Mouse (Mus musculus) CH12.LX (cell line): ENCODE measurements at regions not wholly inside any gene's neighbourhood (a gene's known extent, or its start where the extent isn't known, plus 50 kb on each side); places are given as distances from the start of the nearest gene placed in this dataset.
A peak's percentile ranks its signal among the peaks of the same experiment; 100 is the strongest.

Experiments
- DNase-seq: peaks from one replicate; pipeline ENCODE4 v3.0.0-alpha.2; 2013; ENCODE audit errors: extremely low read depth
- H3K27ac ChIP-seq: 2 replicates; pipeline ENCODE4 v1.5.1; 2012; ENCODE audit warnings: low read depth, mild to moderate bottlenecking, control low read depth, moderate library complexity; ENCODE audit not compliant: insufficient read depth
- H3K27me3 ChIP-seq: replicated peaks from 2 replicates; pipeline ENCODE3; 2012; ENCODE audit warnings: inconsistent platforms
- H3K36me3 ChIP-seq, 2 experiments: replicated peaks in 1 of 2; 2 replicates each; pipeline versions ENCODE3 to v1.6.1; 2012; ENCODE audit warnings: inconsistent platforms in 1 of 2, low read length in 1 of 2, mild to moderate bottlenecking in 1 of 2, mixed read lengths in 1 of 2, moderate library complexity in 1 of 2; ENCODE audit not compliant: control insufficient read depth in 1 of 2, insufficient read depth in 1 of 2
- H3K4me1 ChIP-seq, 2 experiments: 2 replicates each; pipeline ENCODE4 v1.6.1; 2012; ENCODE audit warnings: inconsistent platforms in 1 of 2, moderate library complexity in 1 of 2; ENCODE audit not compliant: insufficient read depth in 2 of 2, control insufficient read depth in 1 of 2
- H3K4me2 ChIP-seq: 2 replicates; pipeline ENCODE4 v1.6.1; 2012; ENCODE audit warnings: low read depth, mild to moderate bottlenecking, control low read depth; ENCODE audit not compliant: poor library complexity, insufficient read depth, severe bottlenecking
- H3K4me3 ChIP-seq, 3 experiments: fragments of 150-350 bp in 1 of 3; sonication (generic) in 1 of 3; replicated peaks in 1 of 3; 2 replicates each; pipeline versions ENCODE3 to v1.5.1; 2011 to 2012; ENCODE audit warnings: low read depth in 2 of 3, low read length in 2 of 3, mild to moderate bottlenecking in 2 of 3, moderate library complexity in 2 of 3, control low read depth in 1 of 3, improper control_type of control experiment in 1 of 3, inconsistent platforms in 1 of 3, mixed read lengths in 1 of 3; ENCODE audit not compliant: poor library complexity in 1 of 3
- H3K79me2 ChIP-seq: replicated peaks from 2 replicates; pipeline ENCODE4 v1.6.1; 2012; ENCODE audit warnings: mild to moderate bottlenecking, moderate library complexity; ENCODE audit not compliant: control insufficient read depth, poor library complexity, insufficient read depth, severe bottlenecking; ENCODE audit errors: extremely low read depth
- H3K9ac ChIP-seq: 2 replicates; pipeline ENCODE4 v1.6.1; 2012; ENCODE audit warnings: low read depth, mild to moderate bottlenecking, control low read depth, moderate library complexity; ENCODE audit not compliant: insufficient read depth
- H3K9me3 ChIP-seq: replicated peaks from 2 replicates; pipeline ENCODE3; 2012; ENCODE audit warnings: low read length, inconsistent platforms, mixed read lengths
- BHLHE40 ChIP-seq: IDR thresholded peaks from 2 replicates; pipeline ENCODE4 v1.6.1; 2011; ENCODE audit warnings: mild to moderate bottlenecking, low read depth, low read length, improper control_type of control experiment
- CHD1 ChIP-seq: IDR thresholded peaks from 2 replicates; pipeline ENCODE4 v1.6.1; 2012; ENCODE audit warnings: low read depth, low read length, improper control_type of control experiment, inconsistent platforms
- CHD2 ChIP-seq: IDR thresholded peaks from 2 replicates; pipeline ENCODE4 v1.6.1; 2011; ENCODE audit warnings: low read length, improper control_type of control experiment
- CTCF ChIP-seq, 2 experiments: IDR thresholded peaks in 1 of 2; conservative IDR thresholded peaks in 1 of 2; 2 replicates each; pipeline ENCODE4 v1.5.1; 2011 to 2012; ENCODE audit warnings: low read depth in 2 of 2, low read length in 2 of 2, improper control_type of control experiment in 1 of 2, inconsistent platforms in 1 of 2, mild to moderate bottlenecking in 1 of 2, moderate library complexity in 1 of 2
- E2F4 ChIP-seq: IDR thresholded peaks from 2 replicates; pipeline ENCODE4 v1.6.1; 2011; ENCODE audit warnings: low read depth, low read length, improper control_type of control experiment; ENCODE audit not compliant: insufficient replicate concordance
- ELF1 ChIP-seq: IDR thresholded peaks from 2 replicates; pipeline ENCODE4 v1.6.1; 2014; ENCODE audit warnings: low read depth, mild to moderate bottlenecking, inconsistent platforms, low read length, improper control_type of control experiment
- EP300 ChIP-seq: IDR thresholded peaks from 2 replicates; pipeline ENCODE4 v1.6.1; 2011; ENCODE audit warnings: low read length, improper control_type of control experiment
- ETS1 ChIP-seq: conservative IDR thresholded peaks from 2 replicates; pipeline ENCODE4 v1.6.1; 2012; ENCODE audit warnings: low read depth, mild to moderate bottlenecking, inconsistent platforms, low read length, improper control_type of control experiment, moderate library complexity
- GABPA ChIP-seq: IDR thresholded peaks from 2 replicates; pipeline ENCODE4 v1.6.1; 2012; ENCODE audit warnings: low read depth, low read length, improper control_type of control experiment, inconsistent platforms; ENCODE audit not compliant: insufficient replicate concordance
- HCFC1 ChIP-seq: IDR thresholded peaks from 2 replicates; pipeline ENCODE4 v1.6.1; 2012; ENCODE audit warnings: low read depth, mild to moderate bottlenecking, inconsistent platforms, low read length, improper control_type of control experiment
- IRF4 ChIP-seq: IDR thresholded peaks from 2 replicates; pipeline ENCODE4 v1.6.1; 2014; ENCODE audit warnings: low read depth, mild to moderate bottlenecking, inconsistent platforms, low read length, improper control_type of control experiment
- JUN ChIP-seq: IDR thresholded peaks from 2 replicates; pipeline ENCODE4 v1.6.1; 2011; ENCODE audit warnings: low read depth, mild to moderate bottlenecking, low read length, improper control_type of control experiment, moderate library complexity; ENCODE audit not compliant: insufficient read depth
- JUND ChIP-seq: conservative IDR thresholded peaks from 2 replicates; pipeline ENCODE4 v1.6.1; 2011; ENCODE audit warnings: low read depth, low read length, improper control_type of control experiment
- KAT2A ChIP-seq: IDR thresholded peaks from 2 replicates; pipeline ENCODE4 v1.6.1; 2012; ENCODE audit warnings: low read length, improper control_type of control experiment, inconsistent platforms; ENCODE audit not compliant: insufficient replicate concordance
- MAFK ChIP-seq: IDR thresholded peaks from 2 replicates; pipeline ENCODE4 v1.6.1; 2011; ENCODE audit warnings: low read length, improper control_type of control experiment; ENCODE audit not compliant: insufficient replicate concordance
- MAX ChIP-seq: IDR thresholded peaks from 2 replicates; pipeline ENCODE4 v1.6.1; 2011; ENCODE audit warnings: low read length, improper control_type of control experiment
- MAZ ChIP-seq: IDR thresholded peaks from 2 replicates; pipeline ENCODE4 v1.6.1; 2012; ENCODE audit warnings: low read depth, mild to moderate bottlenecking, inconsistent platforms, low read length, improper control_type of control experiment, moderate library complexity
- MEF2A ChIP-seq: IDR thresholded peaks from 2 replicates; pipeline ENCODE4 v1.6.1; 2014; ENCODE audit warnings: low read depth, mild to moderate bottlenecking, inconsistent platforms, low read length, improper control_type of control experiment, borderline replicate concordance
- MXI1 ChIP-seq: IDR thresholded peaks from 2 replicates; pipeline ENCODE4 v1.6.1; 2011; ENCODE audit warnings: mild to moderate bottlenecking, low read depth, low read length, improper control_type of control experiment
- MYC ChIP-seq: IDR thresholded peaks from 2 replicates; pipeline ENCODE4 v1.6.1; 2011; ENCODE audit warnings: low read depth, mild to moderate bottlenecking, improper control_type of control experiment, low read length
- NELFE ChIP-seq: IDR thresholded peaks from 2 replicates; pipeline ENCODE4 v1.6.1; 2011; ENCODE audit warnings: low read depth, low read length, improper control_type of control experiment
- NRF1 ChIP-seq: IDR thresholded peaks from 2 replicates; pipeline ENCODE4 v1.6.1; 2014; ENCODE audit warnings: low read depth, mild to moderate bottlenecking, inconsistent platforms, low read length, improper control_type of control experiment, moderate library complexity
- PAX5 ChIP-seq: IDR thresholded peaks from 2 replicates; pipeline ENCODE4 v1.6.1; 2012; ENCODE audit warnings: low read length, inconsistent platforms, mixed read lengths
- POLR2A ChIP-seq: IDR thresholded peaks from 2 replicates; pipeline ENCODE4 v1.6.1; 2011; ENCODE audit warnings: low read depth, mild to moderate bottlenecking, improper control_type of control experiment, low read length
- POLR2AphosphoS2 ChIP-seq: IDR thresholded peaks from 2 replicates; pipeline ENCODE4 v1.6.1; 2011; ENCODE audit warnings: low read depth, low read length, improper control_type of control experiment
- RAD21 ChIP-seq: IDR thresholded peaks from 2 replicates; pipeline ENCODE4 v1.6.1; 2011; ENCODE audit warnings: low read depth, mild to moderate bottlenecking, low read length, improper control_type of control experiment, moderate library complexity
- RCOR1 ChIP-seq: conservative IDR thresholded peaks from 2 replicates; pipeline ENCODE4 v1.6.1; 2012; ENCODE audit warnings: low read depth, mild to moderate bottlenecking, inconsistent platforms, low read length, improper control_type of control experiment
- SIN3A ChIP-seq: IDR thresholded peaks from 2 replicates; pipeline ENCODE4 v1.6.1; 2012; ENCODE audit warnings: low read length, improper control_type of control experiment, inconsistent platforms
- SMC3 ChIP-seq: IDR thresholded peaks from 2 replicates; pipeline ENCODE4 v1.6.1; 2011; ENCODE audit warnings: low read depth, low read length, improper control_type of control experiment
- TBP ChIP-seq: conservative IDR thresholded peaks from 2 replicates; pipeline ENCODE4 v1.6.1; 2011; ENCODE audit warnings: low read depth, low read length, improper control_type of control experiment
- TCF12 ChIP-seq: IDR thresholded peaks from 2 replicates; pipeline ENCODE4 v1.6.1; 2014; ENCODE audit warnings: low read depth, mild to moderate bottlenecking, inconsistent platforms, low read length, improper control_type of control experiment
- UBTF ChIP-seq: IDR thresholded peaks from 2 replicates; pipeline ENCODE4 v1.6.1; 2012; ENCODE audit warnings: low read depth, mild to moderate bottlenecking, inconsistent platforms, low read length, improper control_type of control experiment, moderate library complexity
- USF1 ChIP-seq: IDR thresholded peaks from 2 replicates; pipeline ENCODE4 v1.6.1; 2014; ENCODE audit warnings: low read depth, mild to moderate bottlenecking, inconsistent platforms, low read length, improper control_type of control experiment
- USF2 ChIP-seq: conservative IDR thresholded peaks from 2 replicates; pipeline ENCODE4 v1.6.1; 2011; ENCODE audit warnings: low read depth, low read length, improper control_type of control experiment
- ZC3H11A ChIP-seq: IDR thresholded peaks from 2 replicates; pipeline ENCODE4 v1.6.1; 2012; ENCODE audit warnings: low read depth, mild to moderate bottlenecking, inconsistent platforms, low read length, improper control_type of control experiment
- ZKSCAN1 ChIP-seq: IDR thresholded peaks from 2 replicates; pipeline ENCODE4 v1.6.1; 2012; ENCODE audit warnings: low read depth, inconsistent platforms, low read length, improper control_type of control experiment, borderline replicate concordance
- ZMIZ1 ChIP-seq: IDR thresholded peaks from 2 replicates; pipeline ENCODE4 v1.6.1; 2012; ENCODE audit warnings: low read depth, mild to moderate bottlenecking, inconsistent platforms, low read length, improper control_type of control experiment
- ZNF384 ChIP-seq: IDR thresholded peaks from 2 replicates; pipeline ENCODE4 v1.6.1; 2012; ENCODE audit warnings: low read depth, low read length, improper control_type of control experiment, inconsistent platforms
- dilution Hi-C: fragments of 300-500 bp; cut with MboI; formaldehyde crosslinking; loops from 2 replicates; pipeline ENCODE4 v1.14.3; 2020; ENCODE audit warnings: low sequenced_read_pairs; ENCODE audit not compliant: extremely low pct_unique_long_range_greater_than_20kb, extremely low pct_ligation_motif_present
- in situ Hi-C: fragments of 300-500 bp; cut with MboI; formaldehyde crosslinking; loops from 3 replicates; pipeline ENCODE4 v1.14.3; 2019; ENCODE audit warnings: low sequenced_read_pairs, low pct_ligation_motif_present, low pct_unique_long_range_greater_than_20kb, mixed read lengths

DNA sequence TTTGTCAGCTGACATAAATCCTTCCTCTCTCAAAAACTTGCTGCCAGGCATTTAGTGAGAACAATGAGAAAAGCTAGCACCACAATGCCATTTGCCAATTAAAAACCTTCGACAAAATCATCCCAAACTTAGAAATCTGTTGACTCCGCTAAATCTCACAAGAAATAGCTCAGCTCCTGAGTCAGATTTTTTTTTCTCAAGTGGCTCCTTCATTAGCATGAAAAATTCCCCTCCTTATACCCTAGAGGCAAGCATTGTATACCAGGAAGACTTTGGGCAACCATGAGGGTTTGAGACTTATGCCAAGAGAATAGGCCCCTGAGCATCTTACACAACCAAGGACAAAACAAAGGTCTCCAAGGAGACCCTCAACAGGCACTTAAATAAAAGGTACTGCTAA, 61.0 kb upstream of the Rap1gds1 start:
- DNase-seq, result peak; percentile 88
- Histone ChIP-seq H3K36me3 (no peaks in the 10 kb centered on the region), H3K4me3 (no peak overlapping the region), H3K27me3 (no peaks in the 10 kb centered on the region), H3K79me2 (no peaks in the 10 kb centered on the region), H3K9me3 (peaks cover 3% of the 10 kb centered on the region), H3K4me1 (peaks cover 0 to 21% of the 10 kb centered on the region in 2 experiments; a peak in 3 of 4 replicates), H3K9ac (no peak overlapping the region), H3K27ac (no peak overlapping the region), H3K4me2 (0 out of 2 replicates have a peak overlapping the region, but pooled peaks have one; percentile 27)
- dilution Hi-C loops (no loop called here), in situ Hi-C loops (no loop called here)
- no peak for TF ChIP-seq GABPA
- no peak for TF ChIP-seq UBTF
- TF ChIP-seq NRF1, result no peak
- no peak for TF ChIP-seq E2F4
- no peak for TF ChIP-seq RCOR1
- no peak for TF ChIP-seq ZKSCAN1
- 0 out of 2 replicates have a peak, but pooled peaks have one; percentile 18 for TF ChIP-seq SIN3A
- TF ChIP-seq MXI1, result 0 out of 2 replicates have a peak, but pooled peaks have one; percentile 20
- TF ChIP-seq USF1, result no peak
- TF ChIP-seq MAZ, result no peak
- TF ChIP-seq BHLHE40, result no peak
- TF ChIP-seq TCF12, result no peak
- peak; percentile 40 for TF ChIP-seq EP300
- TF ChIP-seq ELF1, result peak; percentile 57
- no peak for TF ChIP-seq SMC3
- TF ChIP-seq JUN, result no peak
- peak; percentile 57; the same call in 1 of the 2 replicates for TF ChIP-seq MAFK
- TF ChIP-seq RAD21, result no peak
- no peak for TF ChIP-seq CHD1
- no peak for TF ChIP-seq PAX5
- 0 out of 2 replicates have a peak, but pooled peaks have one; percentile 4 for TF ChIP-seq HCFC1
- TF ChIP-seq MAX, result no peak
- no peak for TF ChIP-seq NELFE
- no peak for TF ChIP-seq ZMIZ1
- 0 out of 2 replicates have a peak, but pooled peaks have one; percentile 11 for TF ChIP-seq IRF4
- no peak for TF ChIP-seq POLR2AphosphoS2
- TF ChIP-seq MEF2A, result peak; percentile 41; the same call in 1 of the 2 replicates
- TF ChIP-seq USF2, result no peak
- TF ChIP-seq ZNF384, result peak; percentile 95
- 0 out of 2 replicates have a peak, but pooled peaks have one; percentile 24 for TF ChIP-seq MYC
- no peak for TF ChIP-seq JUND
- TF ChIP-seq ETS1, result no peak
- 0 out of 2 replicates have a peak, but pooled peaks have one; percentile 37 for TF ChIP-seq TBP
- no peak for TF ChIP-seq CHD2
- no peak for TF ChIP-seq POLR2A
- no peak for TF ChIP-seq CTCF (conservative IDR thresholded peaks at IDR 0.05 in 1 of 2, IDR thresholded peaks at IDR 0.05 in 1 of 2; ENCODE audit: low read depth in 2 of 2, low read length in 2 of 2)
- TF ChIP-seq ZC3H11A, result no peak
- TF ChIP-seq KAT2A, result no peak
